In genomic region chr5:64807603-64808002, GRCm38 (mm10) we compare ENCODE assay signal across 9 mouse cellular contexts. TPM values are rescaled to one million over a fixed set of nuclear protein-coding genes. Genes with fewer than 3 reads are reported as not detected.
DNase-seq lines count a peak whose midpoint lies in the region; ATAC-seq and TF ChIP-seq lines count a peak whose summit lies in the region.
"Had no signal": no experiment of that assay in that cellular context is flagged by ENCODE, and none has a peak within 500 bp of the region (broad histone marks: within the 10 kb centered on the region; RNA-seq: fewer than 3 reads in every experiment).

No protein-coding gene starts in this region.

- H3K36me3 ChIP-seq in heart, embryonic 12.5 days: peaks cover 12% of the 10 kb centered on the region; the same call in 1 of the 2 replicates
- peaks cover 35% of the 10 kb centered on the region for H3K36me3 ChIP-seq in E14TG2a.4 (ENCODE audit: insufficient read depth, low read length)
- 0 out of 2 replicates have a peak, but pooled peaks cover 2% of the 10 kb centered on the region for H3K36me3 ChIP-seq in forebrain, embryonic 11.5 days (ENCODE audit: control insufficient read depth, insufficient read depth, low read length)
- no peaks in the 10 kb centered on the region for H3K36me3 ChIP-seq in limb, embryonic 15.5 days

- H3K27ac ChIP-seq in heart, embryonic 12.5 days (ENCODE audit: poor library complexity, severe bottlenecking): peak overlapping the region; percentile 88
- peak overlapping the region; percentile 42 for H3K27ac ChIP-seq in forebrain, embryonic 11.5 days (ENCODE audit: low read depth, low read length)
- 0 out of 2 replicates have a peak overlapping the region, but pooled peaks have one; percentile 40 for H3K27ac ChIP-seq in limb, embryonic 15.5 days

- no peak for DNase-seq in heart, adult 18-20 months
- DNase-seq in forebrain, embryonic 11.5 days (ENCODE audit: low spot score): no peak
- DNase-seq in cerebellum, adult 11-12 months: no peak
- no peak for DNase-seq in layer of hippocampus, adult 8-10 months (ENCODE audit: low spot score in 2 of 2)
- DNase-seq: retina, postnatal 1 day had no signal

- H3K27me3 ChIP-seq in heart, embryonic 12.5 days (replicated peaks): no peaks in the 10 kb centered on the region
- H3K27me3 ChIP-seq in E14TG2a.4 (ENCODE audit: insufficient read depth, low read length): no peaks in the 10 kb centered on the region
- no peaks in the 10 kb centered on the region for H3K27me3 ChIP-seq in forebrain, embryonic 11.5 days (ENCODE audit: control insufficient read depth, insufficient read depth, low read length)
- no peaks in the 10 kb centered on the region for H3K27me3 ChIP-seq in limb, embryonic 15.5 days

- TF ChIP-seq CTCF in E14TG2a.4 (conservative IDR thresholded peaks at IDR 0.05; ENCODE audit: low read length): no peak

- ATAC-seq in heart, embryonic 12.5 days (ENCODE audit: insufficient number of reproducible peaks, low FRiP score): no peak
- no peak for ATAC-seq in forebrain, embryonic 11.5 days (replicated peaks; ENCODE audit: low FRiP score)
- ATAC-seq in limb, embryonic 15.5 days (ENCODE audit: insufficient number of reproducible peaks, low FRiP score, low TSS enrichment, low read depth): no peak
- ATAC-seq in cerebellum, adult (ENCODE audit: insufficient number of reproducible peaks, low FRiP score, low TSS enrichment): no peak

- no peaks in the 10 kb centered on the region for H3K9me3 ChIP-seq in heart, embryonic 12.5 days (replicated peaks)
- H3K9me3 ChIP-seq in E14TG2a.4 (ENCODE audit: low read length): no peaks in the 10 kb centered on the region
- H3K9me3 ChIP-seq in forebrain, embryonic 11.5 days (ENCODE audit: control insufficient read depth, low read length): no peaks in the 10 kb centered on the region
- no peaks in the 10 kb centered on the region for H3K9me3 ChIP-seq in limb, embryonic 15.5 days

- H3K4me1 ChIP-seq in heart, embryonic 12.5 days (replicated peaks): peaks cover 66% of the 10 kb centered on the region
- peaks cover 63% of the 10 kb centered on the region for H3K4me1 ChIP-seq in E14TG2a.4 (replicated peaks; ENCODE audit: low read depth, low read length)
- H3K4me1 ChIP-seq in forebrain, embryonic 11.5 days (replicated peaks; ENCODE audit: control insufficient read depth, insufficient read depth, low read length): peaks cover 41% of the 10 kb centered on the region
- peaks cover 66% of the 10 kb centered on the region for H3K4me1 ChIP-seq in limb, embryonic 15.5 days

- peak overlapping the region; percentile 16 for H3K4me3 ChIP-seq in heart, embryonic 12.5 days
- peak overlapping the region; percentile 93 for H3K4me3 ChIP-seq in E14TG2a.4 (replicated peaks; ENCODE audit: low read length)
- H3K4me3 ChIP-seq in forebrain, embryonic 11.5 days (ENCODE audit: low read depth, low read length): no peak overlapping the region
- H3K4me3 ChIP-seq in limb, embryonic 15.5 days: no peak overlapping the region

- H3K4me2 ChIP-seq in heart, embryonic 12.5 days: peak overlapping the region; percentile 65
- 0 out of 2 replicates have a peak overlapping the region, but pooled peaks have one; percentile 8 for H3K4me2 ChIP-seq in forebrain, embryonic 11.5 days (ENCODE audit: low read depth, low read length, severe bottlenecking)
- H3K4me2 ChIP-seq in limb, embryonic 15.5 days: 0 out of 2 replicates have a peak overlapping the region, but pooled peaks have one; percentile 26

- whole genome bisulfite sequencing in heart, embryonic 12.5 days: 24% methylated on average over 4 of the region's 4 CpGs
- 65% methylated on average over 4 of the region's 4 CpGs for WGBS in forebrain, embryonic 11.5 days
- WGBS in limb, embryonic 15.5 days: 59% methylated on average over 4 of the region's 4 CpGs

- peak overlapping the region; percentile 49 for H3K9ac ChIP-seq in heart, embryonic 12.5 days
- peak overlapping the region; percentile 33; the same call in 1 of the 2 replicates for H3K9ac ChIP-seq in forebrain, embryonic 11.5 days (ENCODE audit: low read length)
- no peak overlapping the region for H3K9ac ChIP-seq in limb, embryonic 15.5 days

RNA-seq across cellular contexts. Expression of gene Klf3, which starts 4.4 kb away (rescaled TPM):
- 66.9 and 69.7 TPM in 2 replicates for polyA plus RNA-seq in heart, embryonic 12.5 days (2016; fragmentation: Nextera tagmentation; extraction: Ambion mirVana)
- total RNA-seq in heart, adult 18-20 months (2021): 10 to 100 TPM; 36.9 to 49.1 TPM
- polyA plus RNA-seq in forebrain, embryonic 11.5 days (2014; fragmentation: Nextera tagmentation; extraction: Ambion mirVana): 39.4 and 40.9 TPM in 2 replicates
- 86.7 and 89.6 TPM in 2 replicates for polyA plus RNA-seq in limb, embryonic 15.5 days (2015; fragmentation: Nextera tagmentation; extraction: Ambion mirVana)
- 10 to 100 TPM; 50.8 to 60.7 (median 54.0) TPM for total RNA-seq in layer of hippocampus, adult 8-10 months (2022)

Comparison
In these comparisons a context has a peak if more than half of its experiments do, and no peak if none do; other contexts are left out.
1. H3K4me2 ChIP-seq: peak in every context shown above with its lines; median percentile 65 in heart, embryonic 12.5 days; 26 in limb, embryonic 15.5 days; 8 in forebrain, embryonic 11.5 days.
2. H3K4me3 ChIP-seq: peak in heart, embryonic 12.5 days (single experiment) and E14TG2a.4 (single experiment); none in forebrain, embryonic 11.5 days (single experiment) and limb, embryonic 15.5 days (single experiment).
3. Peak in every context shown above with its lines, with median percentiles within 50 percentile points of each other: H3K27ac ChIP-seq.